In genomic region chr11:62396405-62396804, GRCm38 (mm10) we compare ENCODE assay signal across 8 mouse cellular contexts.
DNase-seq lines count a peak whose midpoint lies in the region; ATAC-seq and TF ChIP-seq lines count a peak whose summit lies in the region.

No protein-coding gene starts in this region.

- no peaks in the 10 kb centered on the region for H3K4me1 ChIP-seq in spleen, adult 2 months (ENCODE audit: control insufficient read depth, insufficient read depth, insufficient read length)
- no peaks in the 10 kb centered on the region for H3K4me1 ChIP-seq in hindbrain, embryonic 16.5 days (ENCODE audit: control insufficient read depth, insufficient read depth, low read depth, low read length)

- H3K27ac ChIP-seq in spleen, adult 2 months (ENCODE audit: insufficient read depth, low read length) = no peak overlapping the region
- H3K27ac ChIP-seq in hindbrain, embryonic 16.5 days (ENCODE audit: low read depth, low read length) = no peak overlapping the region

- no peak overlapping the region for H3K4me3 ChIP-seq in spleen, adult 2 months (ENCODE audit: extremely low read depth, insufficient read depth, insufficient read length)
- no peak overlapping the region for H3K4me3 ChIP-seq in hindbrain, embryonic 16.5 days (ENCODE audit: low read length)

- 0 out of 2 replicates have a peak, but pooled peaks have one; percentile 18 for TF ChIP-seq CTCF in spleen, adult 2 months (IDR thresholded peaks at IDR 0.05; ENCODE audit: extremely low read depth, insufficient read depth, insufficient read length, insufficient replicate concordance)

- H3K9ac ChIP-seq in hindbrain, embryonic 16.5 days (ENCODE audit: low read depth, low read length) = no peak overlapping the region

- peaks cover 15% of the 10 kb centered on the region for H3K36me3 ChIP-seq in spleen, adult 2 months (ENCODE audit: control insufficient read depth, insufficient read depth, low read length)
- peaks cover 12% of the 10 kb centered on the region for H3K36me3 ChIP-seq in hindbrain, embryonic 16.5 days (ENCODE audit: control insufficient read depth, insufficient read depth, low read length)

- WGBS in spleen, adult 2 months = 83% methylated on average over 2 of the region's 2 CpGs
- 88% methylated on average over 2 of the region's 2 CpGs for WGBS in hindbrain, embryonic 16.5 days

- H3K9me3 ChIP-seq in hindbrain, embryonic 16.5 days (ENCODE audit: control insufficient read depth, low read length) = no peaks in the 10 kb centered on the region

- H3K4me2 ChIP-seq in hindbrain, embryonic 16.5 days (ENCODE audit: low read length) = no peak overlapping the region

- peak; percentile 8 for DNase-seq in gastrocnemius, postnatal 10 days
- no peak for DNase-seq in gastrocnemius, postnatal 14 days
- peak; percentile 9 to 32 for DNase-seq in spleen, adult 2 months (ENCODE audit: low read depth in 1 of 2, low spot score in 2 of 2)
- DNase-seq in spleen, adult 12 weeks (ENCODE audit: low spot score) = no peak
- DNase-seq in cerebellum, postnatal 10 days = peak; percentile 68 to 69
- peak; percentile 21 for DNase-seq in left cerebral cortex, postnatal 4 days
- peak; percentile 46 for DNase-seq in thymus, postnatal 25 days

- intact Hi-C loops in gastrocnemius, postnatal 14 days (cut with DNase I; ENCODE audit: low total_unique reads) = no loop called here
- intact Hi-C loops in left cerebral cortex, postnatal 4 days (cut with DNase I) = no loop called here

- no peaks in the 10 kb centered on the region for H3K27me3 ChIP-seq in spleen, adult 2 months (ENCODE audit: control insufficient read depth, insufficient read depth, low read length)
- no peaks in the 10 kb centered on the region for H3K27me3 ChIP-seq in hindbrain, embryonic 16.5 days (replicated peaks; ENCODE audit: control insufficient read depth, insufficient read depth, low read length)

- TF ChIP-seq POLR2A in spleen, adult 2 months (IDR thresholded peaks at IDR 0.05; ENCODE audit: low read depth, low read length) = no peak

- no peak for ATAC-seq in hindbrain, embryonic 16.5 days

Comparison
In these comparisons a context has a peak if more than half of its experiments do, and no peak if none do; other contexts are left out.
1. DNase-seq: peak in gastrocnemius, postnatal 10 days (single experiment), spleen, adult 2 months (2 of 2), cerebellum, postnatal 10 days (2 of 2), left cerebral cortex, postnatal 4 days (single experiment) and thymus, postnatal 25 days (single experiment); none in gastrocnemius, postnatal 14 days (single experiment) and spleen, adult 12 weeks (single experiment).